Mouse (Mus musculus): ENCODE measurements around the gene Eif2ak1. TPM values are rescaled to one million over a fixed set of nuclear protein-coding genes. Genes with fewer than 3 reads are reported as not detected.
A peak's percentile ranks its signal among the peaks of the same experiment; 100 is the strongest.

Eif2ak1 gene
- total RNA-seq, 2 experiments from 2014 or later = 247 to 365 TPM

DNA sequence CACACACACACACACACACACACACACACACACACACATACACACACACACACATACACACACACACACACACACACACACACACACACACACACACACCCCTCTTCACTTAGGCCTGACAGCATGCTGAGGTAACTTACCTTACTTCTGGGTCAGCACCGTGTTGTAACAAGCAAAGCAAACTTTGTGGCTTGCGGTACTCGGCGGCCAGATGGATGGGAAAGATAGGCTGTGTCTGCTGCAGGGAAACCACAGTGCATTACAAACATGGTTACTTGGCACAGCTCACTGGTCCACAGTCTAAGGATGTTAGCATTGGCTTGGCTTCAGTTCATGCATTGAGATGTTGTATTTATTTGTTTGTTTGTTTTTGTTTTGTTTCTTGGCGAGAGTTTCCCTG, 75.8 kb downstream of the Eif2ak1 start:
- ATAC-seq (replicated peaks; ENCODE audit: low FRiP score, poor library complexity, severe bottlenecking) = no peak

DNA sequence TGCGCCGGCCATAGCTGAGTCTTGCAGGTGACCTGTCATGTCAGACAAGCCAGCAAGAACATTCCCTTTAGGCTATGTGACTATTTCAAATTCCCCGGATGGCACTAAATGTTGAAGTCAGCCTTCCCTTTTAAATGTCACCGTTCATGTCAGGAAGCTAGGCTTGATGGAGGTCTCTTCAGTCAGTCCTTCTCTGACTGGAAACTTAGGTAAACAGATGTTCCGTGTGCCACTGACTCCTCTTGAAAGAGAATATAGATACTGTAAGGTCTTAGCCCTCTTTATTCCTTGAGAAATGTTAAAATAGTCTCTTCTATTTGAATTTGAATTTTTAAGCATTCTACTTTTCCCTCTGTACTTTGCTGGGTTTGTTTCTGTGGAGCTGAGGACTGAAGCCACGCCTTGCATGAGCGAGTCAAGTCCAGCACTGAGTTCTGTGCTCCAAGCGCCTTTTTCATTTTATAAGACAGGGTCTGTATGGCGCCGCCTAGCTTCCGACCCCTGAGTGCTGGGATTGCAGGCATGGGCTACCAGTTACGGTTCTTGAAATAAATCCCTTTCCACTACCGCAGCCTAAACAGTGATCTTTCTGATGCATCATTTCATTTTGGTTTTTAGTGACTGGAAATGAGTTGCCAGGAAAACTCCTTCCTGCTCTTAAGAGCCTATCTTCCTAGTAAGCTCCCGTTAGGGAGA, 80.2 kb downstream of the Eif2ak1 start, which contains the start of gene Ankrd61:
TSS of gene Ankrd61 (minus strand) at position 51 of the 696 bp plus-strand sequence.
- ATAC-seq (replicated peaks; ENCODE audit: low FRiP score, poor library complexity, severe bottlenecking) = no peak

DNA sequence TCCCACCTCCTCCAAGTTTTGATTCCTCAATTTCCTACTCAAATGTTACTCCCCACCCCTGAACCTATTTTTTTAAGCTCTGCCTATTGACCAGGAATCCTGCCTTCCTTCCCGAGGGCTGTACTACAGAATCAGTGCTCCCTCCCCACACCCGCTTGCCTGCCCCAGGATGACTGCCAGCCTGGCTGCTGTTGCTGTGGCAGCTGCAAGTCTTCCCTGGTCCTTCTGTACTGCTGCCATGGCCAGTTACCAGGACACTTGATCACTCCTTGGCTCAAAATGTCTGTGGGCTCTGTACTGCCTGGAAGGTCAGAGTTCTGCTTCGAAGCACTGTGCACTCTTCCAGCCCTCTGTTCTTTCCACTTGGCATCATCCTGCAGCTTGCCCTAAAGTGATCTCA, 84.5 kb downstream of the Eif2ak1 start:
- no peak for ATAC-seq (replicated peaks; ENCODE audit: low FRiP score, poor library complexity, severe bottlenecking)

DNA sequence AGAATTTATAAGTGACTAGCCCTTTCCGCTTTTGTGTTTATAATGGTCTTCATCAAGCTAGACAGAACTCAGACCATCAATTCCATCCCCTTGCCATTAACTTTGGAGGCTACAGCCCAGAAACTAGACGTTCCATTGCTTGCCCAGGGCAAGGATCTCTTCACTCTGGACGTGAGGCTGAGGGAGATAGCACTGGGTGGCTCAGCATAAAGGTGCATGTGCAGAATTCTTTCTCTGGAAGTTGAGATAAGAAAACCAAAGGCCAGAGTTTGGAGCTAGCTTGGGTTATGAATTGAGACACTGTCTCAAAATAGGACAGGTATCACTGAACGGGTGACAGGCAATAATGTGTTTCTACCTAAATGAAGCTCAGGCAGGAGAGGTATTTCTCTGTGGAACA, 86.2 kb downstream of the Eif2ak1 start:
- peak; percentile 33; the same call in 1 of the 2 replicates for ATAC-seq (replicated peaks; ENCODE audit: low FRiP score, poor library complexity, severe bottlenecking)

DNA sequence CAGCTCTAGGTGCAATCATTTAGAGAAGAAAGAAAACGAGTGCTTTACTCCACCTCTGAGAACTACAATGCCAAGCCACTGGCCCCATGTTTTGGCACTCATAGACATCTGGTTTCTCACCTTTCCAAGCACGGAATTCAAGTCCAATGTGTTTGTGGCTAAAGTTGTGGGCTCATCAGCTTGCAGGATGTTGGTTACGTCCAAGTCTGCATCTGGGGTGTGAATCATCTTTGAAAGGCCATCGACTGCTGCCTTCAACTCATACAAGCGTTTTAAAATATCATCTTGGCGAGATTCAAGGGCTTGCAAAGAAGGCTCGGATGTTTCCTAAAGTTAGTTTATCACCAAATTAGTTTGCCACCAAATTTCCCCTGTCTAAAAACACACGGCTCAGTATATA, 88.8 kb downstream of the Eif2ak1 start:
- no peak for ATAC-seq (replicated peaks; ENCODE audit: low FRiP score, poor library complexity, severe bottlenecking)

DNA sequence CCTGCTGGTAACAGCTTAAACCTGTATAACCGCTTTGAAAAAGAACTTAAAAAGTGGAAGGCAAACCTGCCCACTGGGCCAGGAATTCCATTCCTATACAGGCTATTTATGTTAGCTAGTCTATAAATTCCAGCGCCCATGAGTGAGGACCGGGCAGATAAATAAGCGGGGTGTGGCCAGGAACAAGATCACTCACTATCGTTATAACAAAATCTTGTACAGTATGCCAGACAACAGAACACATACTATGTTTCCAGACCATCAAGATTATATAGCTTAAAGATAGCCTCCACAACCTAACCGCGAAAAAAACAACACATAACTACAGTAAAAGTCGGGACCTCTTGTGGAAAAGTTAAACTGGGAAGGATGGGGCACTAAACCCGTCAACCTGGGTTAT, 91.3 kb downstream of the Eif2ak1 start:
- peak; percentile 61 for ATAC-seq (replicated peaks; ENCODE audit: low FRiP score, poor library complexity, severe bottlenecking)

DNA sequence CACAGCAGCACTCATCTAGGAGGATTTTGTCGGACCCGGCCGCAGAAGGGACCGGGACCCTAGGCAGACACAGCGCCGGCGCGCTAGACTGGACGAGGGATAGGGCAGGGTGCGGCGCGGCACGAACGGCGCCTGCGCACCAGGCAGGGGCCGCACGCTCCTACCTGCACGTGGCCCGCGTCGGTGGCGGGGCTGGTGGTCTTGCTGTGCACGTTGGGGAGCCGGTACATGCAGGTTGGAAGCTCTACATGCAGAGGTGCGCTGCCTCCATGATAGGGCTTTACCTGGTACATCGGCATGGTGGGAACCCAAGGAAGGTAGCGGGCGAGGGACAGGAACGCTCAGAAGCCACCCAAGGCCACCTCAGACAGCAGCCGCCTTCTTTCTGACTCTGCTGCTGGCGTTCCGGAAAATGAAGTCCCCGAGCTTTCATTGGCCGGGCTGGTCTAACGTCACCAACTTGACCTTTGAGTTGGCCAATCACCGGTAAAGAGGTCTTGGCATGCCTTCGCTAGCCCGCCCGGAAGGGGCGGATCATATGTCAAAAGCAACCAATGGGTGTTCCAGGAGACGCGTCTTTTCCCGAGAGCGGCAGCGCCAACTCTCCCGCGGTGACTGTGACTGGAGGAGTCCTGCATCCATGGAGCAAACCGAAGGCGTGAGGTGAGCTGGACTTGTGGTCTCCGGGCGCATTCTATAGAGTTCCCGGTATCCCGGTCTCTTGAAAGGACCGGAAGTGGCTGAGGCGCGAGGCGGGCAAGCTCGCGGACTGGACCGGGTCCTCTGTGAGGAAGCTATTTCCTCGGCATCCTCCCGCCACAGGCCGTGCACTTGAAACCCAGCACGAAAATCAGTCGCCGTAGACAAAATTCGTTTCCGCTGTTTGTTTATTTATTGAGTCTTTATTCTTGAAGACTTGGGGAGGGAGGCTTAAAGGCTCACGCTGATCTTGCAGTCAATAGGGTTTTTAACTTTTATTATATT, 92.1 kb downstream of the Eif2ak1 start, which contains the start of the genes Aimp2 and Pms2:
TSS of gene Aimp2 (minus strand) at position 431 of the 984 bp plus-strand sequence.
TSS of gene Pms2 (plus strand) at position 548 of the 984 bp plus-strand sequence.
- peak; percentile 90 for ATAC-seq (replicated peaks; ENCODE audit: low FRiP score, poor library complexity, severe bottlenecking)

DNA sequence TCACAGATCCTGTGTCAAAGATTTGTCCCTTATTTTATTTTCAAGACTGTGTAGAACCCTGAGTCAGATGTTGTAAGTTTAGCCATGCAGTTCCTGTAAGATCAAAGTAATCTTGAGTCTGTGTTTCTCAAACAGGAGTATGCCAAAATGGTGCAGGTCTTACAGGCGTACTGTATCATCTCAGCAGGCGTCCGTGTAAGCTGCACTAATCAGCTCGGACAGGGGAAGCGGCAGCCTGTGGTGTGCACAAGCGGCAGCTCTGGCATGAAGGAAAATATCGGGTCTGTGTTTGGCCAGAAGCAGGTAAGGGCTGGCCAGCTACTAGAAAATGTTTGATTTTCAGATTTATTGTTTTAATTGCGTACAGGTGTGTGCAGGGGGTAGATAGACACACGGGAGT, 98.6 kb downstream of the Eif2ak1 start:
- no peak for ATAC-seq (replicated peaks; ENCODE audit: low FRiP score, poor library complexity, severe bottlenecking)

DNA sequence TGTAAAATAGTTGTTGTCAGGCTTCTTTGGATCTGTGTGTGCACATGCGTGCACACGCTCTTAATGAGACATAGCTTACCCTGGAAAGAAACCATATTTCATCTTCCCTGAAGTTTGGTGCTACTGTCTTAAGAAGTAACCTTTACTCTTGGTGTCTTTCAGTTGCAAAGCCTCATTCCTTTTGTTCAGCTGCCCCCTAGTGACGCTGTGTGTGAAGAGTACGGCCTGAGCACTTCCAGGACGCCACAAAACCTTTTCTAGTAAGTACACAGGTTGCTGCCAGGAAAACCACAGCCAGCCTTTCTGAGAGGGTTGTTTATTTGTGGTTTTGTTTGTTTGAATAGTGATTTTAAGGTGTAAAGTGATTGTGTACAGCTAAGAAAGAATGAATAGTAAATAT, 99.8 kb downstream of the Eif2ak1 start:
- peak; percentile 91 for ATAC-seq (replicated peaks; ENCODE audit: low FRiP score, poor library complexity, severe bottlenecking)

DNA sequence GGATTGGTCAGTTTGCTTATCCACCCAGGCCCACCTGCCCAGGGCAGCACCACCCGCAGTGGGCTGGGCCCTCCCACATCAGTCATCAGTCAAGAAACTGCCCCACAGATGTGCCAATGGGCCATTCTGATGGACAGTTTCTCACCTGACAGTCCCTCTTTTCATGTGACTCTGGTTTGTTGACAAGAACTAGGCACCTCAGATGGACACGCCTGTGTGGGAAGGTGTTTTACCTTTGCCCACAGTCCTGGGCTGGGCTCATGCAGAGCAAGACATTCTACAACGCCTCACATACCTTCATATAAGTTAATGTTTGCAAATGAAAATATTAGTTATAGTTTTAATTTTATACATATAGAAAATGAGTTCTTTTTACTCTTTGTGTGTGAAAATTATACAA, 100.5 kb downstream of the Eif2ak1 start:
- ATAC-seq (replicated peaks; ENCODE audit: low FRiP score, poor library complexity, severe bottlenecking) = no peak

DNA sequence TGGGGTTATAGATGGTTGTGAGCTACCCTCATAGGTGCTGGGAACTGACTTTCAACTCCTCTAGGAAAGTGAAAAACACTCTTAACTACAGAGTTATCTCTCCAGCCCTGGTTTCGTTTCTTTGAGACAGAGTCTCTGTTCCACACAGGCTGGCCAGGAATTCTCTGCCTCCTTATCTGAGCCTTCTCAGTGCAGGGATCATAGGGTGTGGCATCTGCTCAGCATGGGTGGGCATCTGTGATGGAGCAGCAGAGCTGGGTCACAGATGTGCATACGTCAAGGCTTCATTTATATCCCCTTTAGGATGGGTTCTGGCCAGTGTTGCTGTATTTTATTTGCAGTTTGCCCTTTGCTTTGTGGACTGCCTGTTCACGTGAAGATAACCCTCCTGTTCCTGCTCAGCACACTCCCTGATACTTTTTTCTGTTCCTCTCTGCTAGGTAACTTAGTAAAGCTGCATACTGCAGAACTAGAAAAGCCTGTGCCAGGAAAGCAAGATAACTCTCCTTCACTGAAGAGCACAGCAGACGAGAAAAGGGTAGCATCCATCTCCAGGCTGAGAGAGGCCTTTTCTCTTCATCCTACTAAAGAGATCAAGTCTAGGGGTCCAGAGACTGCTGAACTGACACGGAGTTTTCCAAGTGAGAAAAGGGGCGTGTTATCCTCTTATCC, 107.3 kb downstream of the Eif2ak1 start:
- ATAC-seq (replicated peaks; ENCODE audit: low FRiP score, poor library complexity, severe bottlenecking) = peak; percentile 99

DNA sequence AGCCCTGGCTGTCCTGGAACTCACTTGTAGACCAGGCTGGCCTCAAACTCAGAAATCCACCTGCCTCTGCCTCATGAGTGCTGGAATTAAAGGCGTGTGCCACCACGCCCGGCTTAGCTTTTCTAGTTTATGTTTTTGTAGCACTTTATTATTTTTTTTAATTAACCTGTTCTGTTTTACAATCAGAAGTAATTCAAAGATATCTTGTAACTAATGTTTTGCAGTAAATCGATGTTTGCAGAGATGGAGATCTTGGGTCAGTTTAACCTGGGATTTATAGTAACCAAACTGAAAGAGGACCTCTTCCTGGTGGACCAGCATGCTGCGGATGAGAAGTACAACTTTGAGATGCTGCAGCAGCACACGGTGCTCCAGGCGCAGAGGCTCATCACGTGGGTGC, 110.3 kb downstream of the Eif2ak1 start, which contains the start of gene Gm42421:
TSS of gene Gm42421 (plus strand) at position 301 of the 400 bp plus-strand sequence.
- ATAC-seq (replicated peaks; ENCODE audit: low FRiP score, poor library complexity, severe bottlenecking) = no peak

DNA sequence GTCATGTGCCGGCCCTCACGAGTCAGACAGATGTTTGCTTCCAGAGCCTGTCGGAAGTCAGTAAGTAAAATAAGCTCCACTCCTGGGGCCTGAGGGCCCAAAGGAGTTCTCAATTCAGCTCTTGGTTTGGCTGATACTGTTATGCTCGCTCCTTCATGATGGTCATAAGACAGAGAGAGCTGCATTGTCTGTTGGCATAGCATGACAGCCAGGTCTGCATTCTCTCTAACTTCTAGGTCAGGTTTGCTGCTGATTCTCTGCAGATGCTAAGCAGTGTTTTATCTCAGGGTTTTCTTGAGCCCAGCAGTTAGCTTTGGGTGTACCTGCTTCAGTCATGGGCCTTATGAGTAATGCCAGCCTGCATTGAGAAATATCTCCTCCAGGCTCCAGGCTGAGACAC, 111.7 kb downstream of the Eif2ak1 start:
- no peak for ATAC-seq (replicated peaks; ENCODE audit: low FRiP score, poor library complexity, severe bottlenecking)

DNA sequence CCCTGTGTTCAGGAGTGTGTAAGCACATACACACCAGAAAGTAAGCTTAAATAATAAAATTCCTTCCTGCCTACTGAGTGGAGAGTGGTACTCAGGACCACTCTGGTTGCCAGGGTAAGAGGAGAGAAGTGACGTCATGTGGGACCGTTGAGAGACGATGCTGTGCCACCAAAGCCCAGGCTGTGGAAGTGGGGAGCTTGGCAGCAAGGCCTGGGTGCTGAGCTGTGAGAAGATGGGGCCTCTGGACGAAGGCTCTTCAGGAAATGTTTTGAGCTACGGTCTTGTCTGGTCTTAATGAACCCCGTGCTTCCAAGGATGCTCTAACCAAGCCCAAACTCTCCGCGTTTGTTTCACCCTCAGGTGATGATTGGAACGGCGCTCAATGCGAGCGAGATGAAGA, 113.1 kb downstream of the Eif2ak1 start:
- ATAC-seq (replicated peaks; ENCODE audit: low FRiP score, poor library complexity, severe bottlenecking) = no peak

DNA sequence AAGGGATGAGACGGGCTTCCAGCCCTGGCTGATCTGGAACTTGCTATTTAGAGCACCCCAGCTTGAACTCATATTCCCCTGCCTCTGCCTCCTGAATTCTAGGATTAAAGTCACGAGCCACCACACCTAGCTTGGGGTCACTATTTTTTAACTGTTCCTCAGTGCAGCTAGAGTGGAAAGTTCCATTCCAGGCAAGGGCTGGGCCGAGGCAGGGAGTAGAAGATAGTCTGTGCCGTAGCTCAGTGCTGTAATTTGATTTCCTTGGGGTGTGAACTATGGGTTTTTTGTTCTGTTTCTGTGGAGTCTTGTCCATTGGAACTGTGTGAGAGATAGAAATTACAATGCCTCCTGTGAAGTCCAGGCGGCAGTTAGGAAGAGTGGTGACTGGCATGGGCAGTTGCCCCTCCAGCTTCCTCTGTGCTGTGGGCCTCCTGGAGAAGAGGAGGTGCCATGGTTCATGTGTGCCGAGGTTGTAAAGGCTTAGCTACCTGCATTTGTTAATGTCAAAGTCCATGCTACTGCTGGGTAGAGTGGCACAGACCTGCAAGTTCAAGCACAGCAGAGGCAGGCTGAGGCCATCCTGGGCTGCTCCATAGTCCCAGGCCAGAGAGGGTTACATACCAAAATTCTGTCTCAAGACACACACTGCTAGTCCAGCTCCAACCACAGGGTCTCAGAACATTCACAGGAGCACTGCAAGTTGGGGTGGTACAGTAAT, 114.4 kb downstream of the Eif2ak1 start:
- ATAC-seq (replicated peaks; ENCODE audit: low FRiP score, poor library complexity, severe bottlenecking) = no peak

DNA sequence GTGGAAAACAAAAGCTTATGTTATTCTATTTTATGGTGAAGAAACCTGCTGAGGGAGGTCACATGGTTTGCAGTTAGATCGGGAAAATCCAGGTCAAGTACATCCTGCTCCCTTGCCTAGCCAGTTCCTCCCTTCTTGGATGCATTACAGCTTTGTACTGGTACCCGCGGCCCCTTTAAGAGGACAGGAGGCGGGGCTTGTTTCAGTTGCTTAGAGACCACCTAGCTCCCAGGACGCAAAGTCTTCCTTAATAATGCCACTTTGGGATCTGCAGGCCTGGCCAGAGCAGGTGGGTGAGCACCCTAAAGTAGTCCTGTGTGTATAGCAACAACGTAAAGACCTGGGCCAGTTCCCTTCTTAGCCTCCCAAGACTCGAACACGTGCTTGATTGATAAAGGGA, 115.2 kb downstream of the Eif2ak1 start, which contains the start of gene Rsph10b:
TSS of gene Rsph10b (plus strand) at position 205 of the 400 bp plus-strand sequence.
- no peak for ATAC-seq (replicated peaks; ENCODE audit: low FRiP score, poor library complexity, severe bottlenecking)

DNA sequence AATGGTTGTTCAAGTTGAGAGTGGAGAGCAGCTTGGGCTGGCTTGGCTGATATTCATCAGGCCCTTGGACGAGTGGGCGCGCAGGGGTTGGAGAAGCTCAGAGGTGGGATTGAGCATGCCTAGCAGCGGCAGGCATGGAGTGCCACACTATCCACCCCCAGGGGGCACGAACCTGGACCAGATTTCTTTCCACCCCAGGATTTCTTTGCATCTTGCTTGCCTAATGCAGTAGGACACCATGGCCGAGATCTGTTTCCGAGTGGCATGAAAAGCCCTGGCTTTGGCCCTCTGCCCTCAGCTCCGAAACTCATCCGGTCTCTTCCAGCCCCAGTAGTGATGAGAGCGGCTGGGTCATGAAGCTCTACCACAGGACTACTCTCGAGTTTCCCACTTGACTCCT, 115.8 kb downstream of the Eif2ak1 start:
- ATAC-seq (replicated peaks; ENCODE audit: low FRiP score, poor library complexity, severe bottlenecking) = no peak

DNA sequence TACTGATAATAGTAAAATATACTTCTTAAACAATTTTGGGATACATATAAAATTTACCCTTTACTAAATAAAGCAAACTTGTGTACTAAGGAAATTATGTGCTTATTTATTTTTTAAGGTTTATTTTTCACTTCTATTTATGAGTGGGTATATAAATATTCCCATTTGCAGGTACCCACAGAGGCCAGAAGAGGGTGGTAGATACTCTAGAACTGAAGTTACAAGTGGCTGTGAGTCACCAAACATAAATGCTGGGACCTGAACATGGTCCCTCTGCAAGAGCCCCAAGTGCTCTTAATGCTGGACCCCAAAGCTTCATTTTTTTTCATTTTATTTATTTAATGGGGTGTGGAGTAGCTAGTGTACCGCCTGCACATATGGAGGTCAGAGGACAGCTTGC, 116.3 kb downstream of the Eif2ak1 start:
- no peak for ATAC-seq (replicated peaks; ENCODE audit: low FRiP score, poor library complexity, severe bottlenecking)

DNA sequence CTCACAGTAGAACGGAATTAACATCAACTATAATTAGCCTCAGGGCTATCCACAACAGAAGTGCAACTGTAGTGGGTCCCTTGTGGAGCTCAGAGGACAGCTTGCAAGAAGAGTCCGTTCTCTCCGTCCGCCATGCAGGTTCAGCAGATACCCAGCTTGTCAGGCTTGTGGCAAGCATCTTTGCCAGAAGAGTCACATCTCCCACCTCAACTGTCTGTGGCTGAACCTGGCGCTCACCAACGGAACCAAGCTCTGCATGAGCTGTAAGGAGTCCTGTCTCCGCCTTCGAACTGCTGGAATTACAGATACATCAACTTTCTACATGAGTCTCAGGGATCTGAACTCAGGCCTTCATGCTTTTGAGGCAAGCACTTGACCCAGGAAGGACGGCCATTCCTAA, 118.6 kb downstream of the Eif2ak1 start:
- no peak for ATAC-seq (replicated peaks; ENCODE audit: low FRiP score, poor library complexity, severe bottlenecking)
